Mouse (Mus musculus) CD4-positive helper T cell, adult 2 months (primary cell): ENCODE results near the gene Fam13c.
"Not testable (repeated sequence)": the region's sequence is repeated elsewhere in the genome, so short reads cannot be mapped to it uniquely, and the experiment has no call there.

Experiments used
- DNase-seq: peaks from one replicate; pipeline ENCODE4 v3.0.0-alpha.2; 2012; ENCODE audit warnings: low read depth, missing footprints, low spot score

The Fam13c gene

DNA sequence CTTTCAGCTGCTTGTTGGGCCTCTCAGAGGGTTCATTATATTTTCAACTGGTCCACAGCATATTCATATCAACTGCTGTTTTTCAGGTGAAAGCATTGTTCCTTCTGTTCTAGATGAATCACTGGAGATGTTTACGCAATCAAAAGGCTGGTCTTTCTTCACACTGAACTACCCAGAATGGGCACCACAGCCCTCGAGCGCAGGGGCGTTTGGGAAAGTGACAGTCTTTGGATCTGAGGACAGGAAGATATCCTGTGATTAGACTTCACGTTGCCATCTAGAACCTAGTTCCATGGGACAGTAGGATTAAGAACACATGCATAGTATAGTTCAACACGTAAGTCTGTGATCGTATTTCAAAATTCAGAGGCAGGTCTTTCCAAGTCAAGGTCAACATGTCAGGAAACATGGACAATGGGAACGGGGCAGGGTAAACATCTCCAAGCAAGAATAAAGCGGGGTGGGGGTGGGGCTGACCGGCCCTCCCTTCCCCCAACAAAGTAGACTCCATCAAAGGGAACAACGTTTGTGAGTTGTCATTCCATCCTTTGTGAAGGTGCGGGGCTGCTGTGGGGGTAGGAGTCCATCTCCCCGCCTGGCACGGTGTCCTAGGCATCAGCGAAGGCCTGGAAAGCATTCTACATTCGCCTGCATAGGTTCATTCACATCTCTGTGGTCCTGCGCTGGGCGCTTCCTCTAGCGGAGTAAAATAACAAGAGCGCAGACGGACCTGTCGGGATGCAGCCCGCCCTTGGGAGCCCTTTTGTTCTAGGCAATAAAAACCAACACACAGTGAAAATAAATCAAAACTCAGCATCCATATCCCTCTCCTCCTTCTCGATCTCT is at the start of gene Fam13c:
Fam13c (plus strand) TSS at position 806 of the 846 bp plus-strand sequence.
- no peak for DNase-seq

DNA sequence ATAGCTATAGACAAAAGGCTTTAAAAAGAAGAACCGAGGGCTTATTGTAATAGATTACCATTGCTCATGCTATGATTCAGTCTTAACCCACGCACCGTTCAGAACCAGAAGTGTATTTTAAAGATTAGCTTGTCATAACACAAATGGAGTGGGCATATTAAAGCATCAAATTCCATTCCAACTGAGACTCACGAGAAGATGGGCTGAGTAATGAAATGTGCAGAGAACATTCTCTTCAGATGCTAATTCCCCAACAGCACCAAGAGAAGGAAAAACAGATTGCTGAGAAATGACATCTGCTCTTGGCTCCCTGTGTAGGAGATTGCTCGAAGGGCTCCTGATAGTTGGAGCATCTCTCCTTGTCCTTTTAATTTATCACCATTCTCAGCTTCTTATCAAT is 44.4 kb upstream of the Fam13c start:
- no peak for DNase-seq

DNA sequence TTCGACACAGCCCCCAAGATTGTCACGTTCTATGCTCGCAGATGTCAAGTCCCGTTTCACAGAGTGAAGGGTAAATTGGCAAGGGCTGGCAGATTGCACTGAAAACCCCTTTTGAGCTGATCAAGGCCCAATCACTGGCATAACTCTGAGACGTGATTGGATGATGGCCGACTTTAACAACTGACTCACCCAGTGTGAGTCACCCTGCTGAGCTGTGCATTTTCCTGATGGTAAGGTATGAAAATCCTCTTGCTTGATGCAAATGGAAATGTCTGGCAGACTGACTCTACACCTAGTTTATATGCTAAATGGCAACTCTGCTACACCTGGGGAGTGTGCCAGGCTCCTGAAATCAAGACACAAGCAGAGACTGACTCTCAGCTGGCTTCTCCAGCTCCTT is 42.1 kb upstream of the Fam13c start:
- DNase-seq = no peak

DNA sequence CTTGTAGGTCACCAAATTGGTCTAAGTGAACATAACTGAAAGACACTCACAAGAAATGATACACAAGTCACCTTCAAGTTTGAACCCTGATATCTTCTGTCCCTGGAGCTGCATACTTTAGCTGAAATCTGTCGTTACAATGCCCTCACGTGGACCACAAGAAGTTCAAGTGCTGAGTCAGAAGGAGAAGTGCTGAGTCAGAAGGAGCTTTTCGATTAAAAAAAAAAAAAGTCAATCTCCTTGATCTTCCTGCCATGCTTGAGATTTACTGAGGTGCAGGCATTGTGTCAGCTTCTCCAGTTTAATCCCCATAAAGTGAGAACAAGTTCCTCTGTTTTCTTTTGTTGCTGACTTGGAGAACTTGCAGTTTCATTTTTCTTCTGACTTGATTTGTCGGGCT is 38.3 kb upstream of the Fam13c start:
- no peak for DNase-seq

DNA sequence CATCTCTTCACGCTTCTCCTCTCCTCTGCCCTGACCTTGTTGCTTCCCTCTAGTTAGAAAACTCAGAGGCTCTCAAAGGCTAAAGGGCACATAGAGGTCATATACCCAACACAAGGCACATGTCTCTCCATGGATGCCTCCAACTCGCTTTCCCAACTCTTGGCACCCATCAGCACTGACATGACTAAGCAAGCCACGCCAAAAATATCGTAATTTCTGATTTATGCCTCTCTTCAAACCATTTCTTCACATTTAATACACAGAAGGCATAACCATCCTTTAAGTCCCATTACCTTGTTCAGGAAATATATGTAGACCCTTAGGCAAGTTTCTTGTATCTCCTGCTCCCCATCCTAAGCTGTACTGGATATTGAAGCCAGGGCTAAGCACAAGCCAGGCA is 37.6 kb upstream of the Fam13c start:
- DNase-seq = no peak

GRCm38 (mm10) chr10:70417811-70418486 is 22.3 kb upstream of the Fam13c start:
- DNase-seq = no peak

DNA sequence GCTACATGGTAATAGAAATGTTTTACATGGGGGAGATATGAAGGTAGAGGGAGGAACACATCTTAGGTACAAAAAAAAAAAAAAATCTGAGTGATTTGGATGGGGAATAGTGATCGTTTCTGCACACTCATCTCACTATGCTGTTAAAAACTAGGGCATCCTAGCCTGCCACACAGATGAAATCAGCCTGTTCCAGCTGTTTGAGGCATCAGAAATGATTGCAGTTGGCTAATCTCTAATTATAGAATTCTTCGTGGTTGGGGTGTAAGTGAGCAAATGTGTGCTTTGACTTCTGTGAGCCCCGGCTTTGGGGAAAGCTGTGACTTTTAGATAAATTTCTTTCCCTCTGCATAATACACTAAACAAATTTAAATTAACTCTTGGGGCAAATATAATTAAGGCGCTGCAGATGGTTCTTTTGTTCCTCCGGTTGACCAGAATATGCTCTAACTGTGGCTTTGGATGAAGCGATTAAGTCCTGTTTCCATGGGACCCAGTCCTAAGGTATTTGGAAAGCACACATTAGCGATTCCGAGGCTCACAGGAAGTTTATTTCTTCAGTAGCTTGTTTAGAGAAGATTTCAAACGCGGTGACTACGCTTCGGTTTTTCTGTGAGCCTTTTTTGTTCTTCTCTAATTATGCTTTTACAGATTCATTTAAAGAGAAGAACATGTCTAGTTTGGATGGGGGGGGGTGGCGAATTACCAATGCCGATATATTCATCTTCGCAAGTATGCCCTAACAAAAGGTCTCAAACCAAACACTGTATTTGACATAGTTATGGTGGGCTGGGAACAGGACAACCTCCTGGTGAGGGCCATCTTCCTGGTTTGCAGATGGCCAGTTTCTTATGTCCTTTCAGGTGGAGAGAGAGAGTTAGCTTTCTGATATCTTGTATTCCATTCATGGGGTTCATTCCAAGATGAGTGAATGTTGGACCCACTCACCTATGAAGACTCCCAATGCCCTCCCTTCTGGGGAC is 20.7 kb upstream of the Fam13c start:
- DNase-seq = no peak

DNA sequence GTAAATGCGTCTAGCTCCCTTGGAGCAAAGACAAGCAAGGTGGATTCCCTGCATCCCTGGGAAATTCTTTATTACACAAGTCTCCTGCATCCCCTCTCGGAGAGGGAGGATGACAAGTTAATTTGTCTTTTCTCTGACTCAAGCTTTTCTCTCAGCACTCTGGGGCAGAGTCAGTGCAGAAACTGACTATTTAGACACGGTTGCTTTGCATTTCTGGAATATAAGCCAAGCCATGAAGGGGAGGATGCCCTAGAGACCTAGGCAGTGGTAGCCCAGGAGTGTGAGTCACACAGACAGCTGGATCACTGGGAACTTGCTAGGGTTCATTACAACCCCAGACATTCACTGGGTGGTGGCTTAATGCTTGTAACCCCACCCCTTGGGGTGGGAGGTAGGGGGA is 13.9 kb upstream of the Fam13c start:
- no peak for DNase-seq

GRCm38 (mm10) chr10:70428121-70428662 is 12.1 kb upstream of the Fam13c start:
- DNase-seq = no peak

- DNase-seq = no peak
Measured at GRCm38 (mm10) chr10:70429341-70429740, 10.9 kb upstream of the Fam13c start.

GRCm38 (mm10) chr10:70433334-70433733 is 6.9 kb upstream of the Fam13c start:
- DNase-seq = no peak

- DNase-seq = not testable (repeated sequence)
Measured at GRCm38 (mm10) chr10:70433736-70434135, 6.5 kb upstream of the Fam13c start.

GRCm38 (mm10) chr10:70436656-70437055 is 3.6 kb upstream of the Fam13c start:
- no peak for DNase-seq

- DNase-seq = no peak
Measured at GRCm38 (mm10) chr10:70437289-70437688, 3.0 kb upstream of the Fam13c start.

- no peak for DNase-seq
Measured at GRCm38 (mm10) chr10:70440639-70441461, 569 bp downstream of the Fam13c start.

- no peak for DNase-seq
Measured at GRCm38 (mm10) chr10:70442156-70442555, 1.9 kb downstream of the Fam13c start.

- DNase-seq = no peak
Measured at GRCm38 (mm10) chr10:70442623-70443022, 2.3 kb downstream of the Fam13c start.

DNA sequence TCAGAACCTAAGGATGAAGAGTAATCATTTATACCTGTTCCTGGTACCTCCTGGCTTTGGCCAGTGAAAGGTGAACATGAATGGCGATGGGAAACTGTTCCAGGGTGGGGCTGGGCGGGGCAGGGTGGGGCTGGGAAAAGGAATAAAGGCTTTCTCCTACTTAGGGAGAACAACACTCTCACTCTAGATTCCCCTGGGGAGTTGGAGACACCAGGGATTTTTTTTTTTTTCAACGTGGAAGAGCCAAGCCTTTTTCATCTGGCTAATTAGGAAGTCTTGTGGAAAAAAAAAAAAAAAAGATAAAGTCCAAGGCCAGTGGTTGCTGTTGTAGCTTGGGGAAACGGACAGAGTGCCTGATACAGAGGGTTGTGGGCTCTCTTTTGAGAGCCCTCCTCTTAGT is 7.5 kb downstream of the Fam13c start:
- DNase-seq = no peak

GRCm38 (mm10) chr10:70449206-70449605 is 8.9 kb downstream of the Fam13c start:
- DNase-seq = no peak

DNA sequence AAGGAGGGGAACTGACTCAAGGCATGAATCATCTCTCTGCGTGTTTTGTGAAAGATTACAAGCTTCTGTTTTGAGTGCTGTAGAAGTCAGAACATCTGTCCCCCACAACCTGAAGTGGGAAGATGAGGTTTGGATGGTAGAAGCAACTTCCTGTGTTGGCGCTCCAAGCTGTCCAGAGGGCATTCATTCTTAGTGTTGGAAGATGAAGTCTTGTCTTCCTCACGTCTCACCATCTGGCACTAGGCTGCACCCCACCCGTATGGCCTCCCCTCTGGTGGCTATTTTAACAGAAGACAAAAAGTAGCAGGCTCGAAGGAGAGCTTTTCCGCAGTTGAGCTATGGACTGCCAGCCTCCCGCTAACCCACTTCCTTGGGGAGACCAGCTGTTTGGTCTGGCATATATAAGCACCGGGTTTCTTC is 15.6 kb downstream of the Fam13c start:
- no peak for DNase-seq
